Mouse (Mus musculus): Measurements from ENCODE around the gene Taok3. TPM values are rescaled to one million over a fixed set of nuclear protein-coding genes. Genes with fewer than 3 reads are reported as not detected.
"Not testable (repeated sequence)": the region's sequence is repeated elsewhere in the genome, so short reads cannot be mapped to it uniquely, and the experiment has no call there.

Taok3 gene
- polyA plus RNA-seq, 2 experiments = 17.1 to 43.3 TPM

- H3K9ac ChIP-seq (replicated peaks) = peak within 1 kb of the TSS; percentile 67
- peak within 1 kb of the TSS; percentile 74 to 89 for H3K4me3 ChIP-seq (ENCODE audit: insufficient read depth in 1 of 2, low read depth in 2 of 2, low read length in 2 of 2)
- H3K4me1 ChIP-seq (replicated peaks; ENCODE audit: control insufficient read depth in 2 of 2, insufficient read depth in 2 of 2, low read length in 1 of 2) = peaks cover 6 to 8% of the 10 kb centered on the region in 2 experiments
- no peaks in the 10 kb centered on the region for H3K27me3 ChIP-seq (ENCODE audit: control insufficient read depth, insufficient read depth, low read length)
- H3K27ac ChIP-seq = no peak within 1 kb of the TSS; the same call in 1 of the 2 replicates
- H3K9me3 ChIP-seq (ENCODE audit: control insufficient read depth, low read length) = no peaks in the 10 kb centered on the region
- DNase-seq (ENCODE audit: low read depth in 3 of 3, low spot score in 3 of 3) (peak; percentile 84 to 88 (median 85)), ATAC-seq (ENCODE audit: insufficient read depth) (peak; percentile 95)
- H3K36me3 ChIP-seq (replicated peaks; ENCODE audit: control insufficient read depth, insufficient read depth, low read depth) = peaks cover 9% of the 10 kb centered on the region
- TF ChIP-seq CTCF (IDR thresholded peaks at IDR 0.05; ENCODE audit: low read depth) = peak; percentile 42
- TF ChIP-seq EP300 (IDR thresholded peaks at IDR 0.05; ENCODE audit: low read depth) = no peak
- peak within 1 kb of the TSS; percentile 97 for H3K4me2 ChIP-seq (ENCODE audit: low read depth)
- under 1% methylated on average over 74 of the region's 77 CpGs for WGBS (ENCODE audit: insufficient replicate concordance)
Observed at GRCm38 (mm10) chr5:117286831-117287822, 167.2 kb downstream of the Taok3 start, which contains the start of gene Pebp1. TSS of gene Pebp1 (minus strand) at chr5:117287625.

DNA sequence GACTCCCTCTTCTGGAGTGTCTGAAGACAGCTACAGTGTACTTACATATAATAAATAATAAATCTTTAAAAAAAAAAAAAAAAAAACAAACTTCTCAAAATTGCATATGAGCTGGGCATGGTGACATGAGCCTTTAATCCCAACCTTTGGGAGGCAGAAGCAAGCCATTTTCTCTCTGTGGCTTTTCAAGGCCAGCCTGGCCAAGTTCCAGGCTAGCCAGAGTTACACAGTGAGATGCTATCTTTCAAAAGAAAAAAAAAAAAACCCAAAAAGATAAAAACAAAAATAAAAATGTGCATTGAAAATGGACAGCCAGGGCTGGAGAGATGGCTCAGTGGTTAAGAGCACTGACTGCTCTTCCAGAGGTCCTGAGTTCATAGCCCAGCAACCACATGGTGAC, 169.7 kb downstream of the Taok3 start:
- Histone ChIP-seq H3K27ac (no peak overlapping the region), H3K9ac (replicated peaks) (no peak overlapping the region), H3K27me3 (ENCODE audit: control insufficient read depth, insufficient read depth, low read length) (no peaks in the 10 kb centered on the region), H3K4me1 (replicated peaks; ENCODE audit: control insufficient read depth in 2 of 2, insufficient read depth in 2 of 2, low read length in 1 of 2) (peaks cover 6 to 8% of the 10 kb centered on the region in 2 experiments), H3K4me2 (ENCODE audit: low read depth) (no peak overlapping the region), H3K4me3 (ENCODE audit: insufficient read depth in 1 of 2, low read depth in 2 of 2, low read length in 2 of 2) (no peak overlapping the region), H3K9me3 (ENCODE audit: control insufficient read depth, low read length) (no peaks in the 10 kb centered on the region), H3K36me3 (replicated peaks; ENCODE audit: control insufficient read depth, insufficient read depth, low read depth) (peaks cover 4% of the 10 kb centered on the region)
- ATAC-seq (ENCODE audit: insufficient read depth) (no peak), DNase-seq (ENCODE audit: low read depth in 3 of 3, low spot score in 3 of 3) (no peak)
- TF ChIP-seq CTCF (IDR thresholded peaks at IDR 0.05; ENCODE audit: low read depth) = no peak
- TF ChIP-seq EP300 (IDR thresholded peaks at IDR 0.05; ENCODE audit: low read depth) = no peak

GRCm38 (mm10) chr5:117290081-117290480, 170.2 kb downstream of the Taok3 start:
- DNase-seq (ENCODE audit: low read depth in 3 of 3, low spot score in 3 of 3) (no peak), ATAC-seq (ENCODE audit: insufficient read depth) (no peak)
- Histone ChIP-seq H3K27ac (no peak overlapping the region), H3K27me3 (ENCODE audit: control insufficient read depth, insufficient read depth, low read length) (no peaks in the 10 kb centered on the region), H3K4me2 (ENCODE audit: low read depth) (no peak overlapping the region), H3K4me1 (replicated peaks; ENCODE audit: control insufficient read depth in 2 of 2, insufficient read depth in 2 of 2, low read length in 1 of 2) (peaks cover 5 to 6% of the 10 kb centered on the region in 2 experiments), H3K4me3 (ENCODE audit: insufficient read depth in 1 of 2, low read depth in 2 of 2, low read length in 2 of 2) (no peak overlapping the region), H3K9ac (replicated peaks) (no peak overlapping the region), H3K36me3 (replicated peaks; ENCODE audit: control insufficient read depth, insufficient read depth, low read depth) (no peaks in the 10 kb centered on the region; the same call in 1 of the 2 replicates), H3K9me3 (ENCODE audit: control insufficient read depth, low read length) (no peaks in the 10 kb centered on the region)
- 65% methylated on average over 2 of the region's 2 CpGs for WGBS (ENCODE audit: insufficient replicate concordance)
- TF ChIP-seq CTCF (IDR thresholded peaks at IDR 0.05; ENCODE audit: low read depth) (peak; percentile 51), EP300 (IDR thresholded peaks at IDR 0.05; ENCODE audit: low read depth) (no peak)

GRCm38 (mm10) chr5:117291312-117291711, 171.4 kb downstream of the Taok3 start:
- Histone ChIP-seq H3K4me3 (ENCODE audit: insufficient read depth in 1 of 2, low read depth in 2 of 2, low read length in 2 of 2) (no peak overlapping the region), H3K36me3 (replicated peaks; ENCODE audit: control insufficient read depth, insufficient read depth, low read depth) (no peaks in the 10 kb centered on the region), H3K4me2 (ENCODE audit: low read depth) (no peak overlapping the region), H3K9ac (replicated peaks) (no peak overlapping the region), H3K9me3 (ENCODE audit: control insufficient read depth, low read length) (no peaks in the 10 kb centered on the region), H3K4me1 (replicated peaks; ENCODE audit: control insufficient read depth in 2 of 2, insufficient read depth in 2 of 2, low read length in 1 of 2) (peaks cover 5 to 6% of the 10 kb centered on the region in 2 experiments), H3K27ac (no peak overlapping the region), H3K27me3 (ENCODE audit: control insufficient read depth, insufficient read depth, low read length) (no peaks in the 10 kb centered on the region)
- 61% methylated on average over 3 of the region's 3 CpGs for WGBS (ENCODE audit: insufficient replicate concordance)
- no peak for DNase-seq (ENCODE audit: low read depth in 3 of 3, low spot score in 3 of 3)
- TF ChIP-seq CTCF (IDR thresholded peaks at IDR 0.05; ENCODE audit: low read depth) (peak; percentile 27), EP300 (IDR thresholded peaks at IDR 0.05; ENCODE audit: low read depth) (no peak)
- no peak for ATAC-seq (ENCODE audit: insufficient read depth)

DNA sequence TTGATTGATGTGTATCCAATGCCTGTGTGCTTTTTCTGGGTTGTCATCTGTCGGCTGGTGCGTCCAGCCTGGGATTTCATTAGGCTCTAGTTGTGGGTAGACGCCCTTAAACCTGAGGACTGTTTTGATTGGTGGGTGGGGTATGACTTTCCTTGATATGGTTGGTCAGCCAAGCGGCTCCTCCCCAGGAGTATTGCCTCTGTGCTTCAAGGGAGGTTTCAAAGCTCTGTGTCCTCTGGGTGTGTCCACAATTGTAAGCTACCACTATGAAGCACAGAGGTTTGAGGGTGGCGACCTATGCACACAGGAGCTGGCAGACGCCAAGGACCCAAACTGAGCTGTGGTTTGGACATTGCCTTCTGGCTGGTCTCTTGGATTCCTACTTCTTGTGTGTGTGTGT, 172.6 kb downstream of the Taok3 start:
- H3K36me3 ChIP-seq (replicated peaks; ENCODE audit: control insufficient read depth, insufficient read depth, low read depth) = no peaks in the 10 kb centered on the region
- H3K4me2 ChIP-seq (ENCODE audit: low read depth) = no peak overlapping the region
- ATAC-seq (ENCODE audit: insufficient read depth) (no peak), DNase-seq (ENCODE audit: low read depth in 3 of 3, low spot score in 3 of 3) (no peak)
- H3K27ac ChIP-seq = no peak overlapping the region
- H3K27me3 ChIP-seq (ENCODE audit: control insufficient read depth, insufficient read depth, low read length) = no peaks in the 10 kb centered on the region
- 60% methylated on average over 6 of the region's 6 CpGs for WGBS (ENCODE audit: insufficient replicate concordance)
- peaks cover 5 to 6% of the 10 kb centered on the region in 2 experiments for H3K4me1 ChIP-seq (replicated peaks; ENCODE audit: control insufficient read depth in 2 of 2, insufficient read depth in 2 of 2, low read length in 1 of 2)
- no peak overlapping the region for H3K4me3 ChIP-seq (ENCODE audit: insufficient read depth in 1 of 2, low read depth in 2 of 2, low read length in 2 of 2)
- no peak for TF ChIP-seq CTCF (IDR thresholded peaks at IDR 0.05; ENCODE audit: low read depth)
- no peak for TF ChIP-seq EP300 (IDR thresholded peaks at IDR 0.05; ENCODE audit: low read depth)
- no peaks in the 10 kb centered on the region for H3K9me3 ChIP-seq (ENCODE audit: control insufficient read depth, low read length)
- no peak overlapping the region for H3K9ac ChIP-seq (replicated peaks)

DNA sequence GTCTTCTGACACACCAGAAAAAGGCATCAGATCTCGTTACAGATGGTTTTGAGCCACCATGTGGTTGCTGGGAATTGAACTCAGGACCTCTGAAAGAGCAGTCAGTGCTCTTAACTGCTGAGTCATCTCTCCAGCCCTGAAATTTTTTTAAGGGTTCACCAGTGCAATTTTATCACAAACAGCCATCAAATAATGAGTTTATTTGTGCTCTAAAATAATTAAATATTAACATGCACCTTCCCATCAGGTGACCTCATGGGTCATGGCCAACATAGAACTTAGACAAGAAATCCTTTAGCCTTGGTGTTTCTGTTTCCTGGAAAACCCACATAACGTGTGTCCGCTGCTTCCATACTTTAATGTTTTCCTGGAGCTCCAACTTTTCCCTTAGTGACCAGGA, 173.8 kb downstream of the Taok3 start:
- DNase-seq (ENCODE audit: low read depth in 3 of 3, low spot score in 3 of 3); H3K4me2 ChIP-seq (ENCODE audit: low read depth); H3K9ac ChIP-seq (replicated peaks); H3K9me3 ChIP-seq (ENCODE audit: control insufficient read depth, low read length); H3K27ac ChIP-seq; ATAC-seq (ENCODE audit: insufficient read depth); H3K4me1 ChIP-seq (replicated peaks; ENCODE audit: control insufficient read depth in 2 of 2, insufficient read depth in 2 of 2, low read length in 1 of 2); H3K4me3 ChIP-seq (ENCODE audit: insufficient read depth in 1 of 2, low read depth in 2 of 2, low read length in 2 of 2); H3K27me3 ChIP-seq (ENCODE audit: control insufficient read depth, insufficient read depth, low read length); H3K36me3 ChIP-seq (replicated peaks; ENCODE audit: control insufficient read depth, insufficient read depth, low read depth): not testable (repeated sequence)
- WGBS (ENCODE audit: insufficient replicate concordance) = 67% methylated on average over 3 of the region's 3 CpGs
